Mouse (Mus musculus): ENCODE results near the gene Ccdc170. TPM values are rescaled to one million over a fixed set of nuclear protein-coding genes. Genes with fewer than 3 reads are reported as not detected.
"Not testable (repeated sequence)": the region's sequence is repeated elsewhere in the genome, so short reads cannot be mapped to it uniquely, and the experiment has no call there.

Ccdc170 gene
- polyA plus RNA-seq, 1 experiment from 2014 or later, result 0.05 TPM

DNA sequence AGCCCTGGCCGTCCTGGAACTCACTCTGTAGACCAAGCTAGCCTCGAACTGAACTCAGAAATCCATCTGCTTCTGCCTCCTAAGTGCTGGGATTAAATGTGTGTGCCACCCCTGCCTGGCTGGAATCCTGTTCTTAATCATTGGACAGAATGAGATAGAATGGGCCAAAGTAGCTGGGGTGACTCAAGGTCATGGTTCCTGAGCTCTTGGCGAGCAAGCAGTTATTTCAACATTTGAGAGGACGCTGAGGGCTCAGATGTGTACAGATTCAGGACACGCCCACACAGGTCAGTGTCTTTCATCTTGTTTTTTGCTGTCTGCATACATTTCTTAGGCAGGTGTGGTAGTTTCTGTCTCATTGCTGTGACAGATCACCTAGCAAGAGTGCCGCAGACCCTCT lies 104.4 kb downstream of the Ccdc170 start:
- no peak overlapping the region for H3K9ac ChIP-seq
- H3K27me3 ChIP-seq (replicated peaks), result no peaks in the 10 kb centered on the region
- WGBS, result 92% methylated on average over 6 of the region's 6 CpGs
- no peaks in the 10 kb centered on the region for H3K36me3 ChIP-seq
- no peaks in the 10 kb centered on the region for H3K4me1 ChIP-seq
- H3K4me2 ChIP-seq (replicated peaks), result no peak overlapping the region
- ATAC-seq (ENCODE audit: low FRiP score, low read depth), result no peak
- no peaks in the 10 kb centered on the region for H3K9me3 ChIP-seq
- H3K27ac ChIP-seq, result no peak overlapping the region
- no peak overlapping the region for H3K4me3 ChIP-seq

DNA sequence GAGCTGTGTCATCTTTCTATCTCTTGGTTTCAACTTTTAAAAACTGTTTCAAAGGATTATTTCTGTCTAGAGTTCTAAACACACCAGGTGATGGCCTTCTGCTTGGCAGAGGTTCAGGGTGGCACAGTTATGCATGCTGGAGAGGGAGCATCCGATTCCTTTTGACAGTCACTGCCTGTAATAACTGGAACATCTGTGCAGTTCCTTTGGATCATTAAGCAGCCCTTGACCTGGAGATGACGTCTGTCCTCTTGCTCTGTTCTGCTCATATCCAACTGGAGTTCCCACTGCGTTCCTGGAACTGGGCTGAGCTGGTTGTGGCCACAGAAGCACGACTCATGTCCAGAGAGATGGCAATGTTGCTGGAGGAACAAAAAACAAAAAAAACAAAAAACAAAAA lies 107.3 kb downstream of the Ccdc170 start:
- Histone ChIP-seq H3K9me3 (no peaks in the 10 kb centered on the region), H3K27ac (no peak overlapping the region), H3K27me3 (replicated peaks) (no peaks in the 10 kb centered on the region), H3K4me3 (no peak overlapping the region), H3K4me1 (no peaks in the 10 kb centered on the region), H3K9ac (no peak overlapping the region), H3K36me3 (no peaks in the 10 kb centered on the region), H3K4me2 (replicated peaks) (no peak overlapping the region)
- ATAC-seq (ENCODE audit: low FRiP score, low read depth), result no peak
- WGBS, result 69% methylated on average over 4 of the region's 4 CpGs

DNA sequence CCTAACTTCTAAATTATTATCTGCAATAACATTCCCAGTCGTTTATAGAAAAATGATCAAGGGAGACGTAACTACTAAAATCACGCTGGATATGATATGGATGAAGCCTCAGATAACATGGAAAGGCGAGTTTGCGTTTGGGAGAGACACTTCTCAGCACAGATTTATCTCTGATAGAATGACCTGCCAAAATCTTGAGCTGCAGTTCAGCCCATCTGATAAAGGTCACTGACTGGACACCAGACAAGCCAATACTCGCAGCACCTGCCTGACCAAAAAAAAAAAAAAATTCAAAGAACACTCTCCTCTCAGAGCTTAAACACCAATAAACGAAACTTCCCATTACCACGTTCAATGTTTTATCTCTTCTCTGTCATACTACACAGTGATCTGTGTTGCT lies 108.7 kb downstream of the Ccdc170 start:
- Histone ChIP-seq H3K36me3 (no peaks in the 10 kb centered on the region), H3K27ac (no peak overlapping the region), H3K4me1 (no peaks in the 10 kb centered on the region), H3K9me3 (no peaks in the 10 kb centered on the region), H3K4me3 (no peak overlapping the region), H3K4me2 (replicated peaks) (no peak overlapping the region), H3K27me3 (replicated peaks) (no peaks in the 10 kb centered on the region), H3K9ac (no peak overlapping the region)
- 84% methylated on average over 8 of the region's 8 CpGs for WGBS
- no peak for ATAC-seq (ENCODE audit: low FRiP score, low read depth)

DNA sequence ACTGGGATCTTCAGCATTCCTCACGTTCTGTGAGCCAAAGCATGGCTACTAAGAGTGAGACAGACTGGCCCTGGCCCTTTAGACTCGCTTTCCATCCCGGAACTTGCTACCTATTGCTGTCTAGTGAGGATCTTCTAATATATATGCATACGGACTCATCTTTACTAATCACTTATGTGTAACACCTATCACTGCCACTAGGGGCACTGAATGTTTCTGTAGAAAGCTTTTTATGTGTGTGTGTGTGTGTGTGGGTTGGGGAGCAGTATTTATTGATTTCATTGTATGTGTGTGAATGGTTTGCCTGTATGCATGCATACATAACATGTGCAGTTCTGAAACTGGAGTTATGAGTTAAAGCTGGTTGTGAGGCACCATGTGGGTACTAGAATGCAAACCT lies 111.5 kb downstream of the Ccdc170 start:
- ATAC-seq (ENCODE audit: low FRiP score, low read depth), result no peak
- 75% methylated on average over 4 of the region's 4 CpGs for WGBS

DNA sequence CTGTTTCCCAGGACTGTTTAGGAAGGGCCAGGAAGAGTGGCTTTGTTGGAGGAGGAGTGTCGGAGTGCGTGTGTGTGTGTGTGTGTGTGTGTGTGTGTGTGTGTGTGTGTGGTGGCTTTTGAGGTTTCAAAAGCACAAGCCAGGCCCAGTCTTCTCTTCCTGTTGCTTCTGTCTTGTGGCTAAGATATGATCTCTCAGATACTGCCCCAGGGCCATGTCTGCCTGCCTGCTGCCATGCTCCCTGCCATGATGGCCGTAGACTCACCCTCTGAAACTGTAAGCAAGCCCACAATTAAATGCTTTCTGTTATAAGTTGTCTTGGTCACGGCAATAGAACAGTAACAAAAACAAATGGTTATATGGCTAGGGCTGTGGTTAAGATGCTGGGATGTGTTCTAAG lies 114.9 kb downstream of the Ccdc170 start:
- no peak overlapping the region for H3K9ac ChIP-seq
- no peak for ATAC-seq (ENCODE audit: low FRiP score, low read depth)
- no peak overlapping the region for H3K27ac ChIP-seq
- H3K36me3 ChIP-seq, result no peaks in the 10 kb centered on the region
- no peaks in the 10 kb centered on the region for H3K4me1 ChIP-seq
- H3K4me3 ChIP-seq, result no peak overlapping the region
- H3K9me3 ChIP-seq, result no peaks in the 10 kb centered on the region
- 86% methylated on average over 4 of the region's 4 CpGs for WGBS
- H3K27me3 ChIP-seq (replicated peaks), result no peaks in the 10 kb centered on the region
- no peak overlapping the region for H3K4me2 ChIP-seq (replicated peaks)

More for the DNA sequence above, 111.5 kb downstream of the Ccdc170 start:
- no peaks in the 10 kb centered on the region for H3K4me1 ChIP-seq
- H3K36me3 ChIP-seq, result no peaks in the 10 kb centered on the region
- H3K27me3 ChIP-seq (replicated peaks), result no peaks in the 10 kb centered on the region
- no peak overlapping the region for H3K9ac ChIP-seq
- H3K9me3 ChIP-seq, result no peaks in the 10 kb centered on the region
- H3K4me2 ChIP-seq (replicated peaks), result no peak overlapping the region
- no peak overlapping the region for H3K4me3 ChIP-seq
- H3K27ac ChIP-seq, result no peak overlapping the region

DNA sequence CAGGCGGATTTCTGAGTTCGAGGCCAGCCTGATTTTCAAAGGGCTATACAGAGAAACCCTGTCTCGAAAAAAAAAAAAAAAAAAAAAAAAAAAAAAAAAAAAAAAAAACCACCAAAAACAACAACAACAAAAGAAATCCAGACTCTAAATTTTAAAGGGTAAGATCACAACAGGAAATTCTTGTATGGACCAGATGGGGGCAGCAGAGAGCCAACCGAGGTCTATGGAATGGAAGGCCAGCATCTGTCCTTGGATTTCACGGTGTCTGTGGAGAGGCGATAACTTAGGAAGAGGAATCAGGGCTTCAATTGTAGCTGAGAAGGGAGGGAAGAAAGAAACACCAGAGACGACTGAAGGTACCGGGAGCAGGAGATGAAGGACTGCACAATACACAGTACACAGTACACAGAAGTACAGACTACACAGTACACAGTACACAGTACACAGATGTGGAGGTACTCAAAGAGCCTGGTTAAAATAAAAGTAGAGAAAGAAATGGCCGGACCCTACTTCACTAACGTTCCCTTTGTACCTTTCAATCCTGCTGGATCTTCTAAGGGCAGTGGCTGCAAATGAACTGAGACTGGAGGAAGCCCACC lies 116.0 kb downstream of the Ccdc170 start:
- no peak overlapping the region for H3K4me2 ChIP-seq (replicated peaks)
- H3K4me3 ChIP-seq, result no peak overlapping the region
- no peaks in the 10 kb centered on the region for H3K27me3 ChIP-seq (replicated peaks)
- 70% methylated on average over 10 of the region's 10 CpGs for WGBS
- no peaks in the 10 kb centered on the region for H3K4me1 ChIP-seq
- no peaks in the 10 kb centered on the region for H3K9me3 ChIP-seq
- H3K9ac ChIP-seq, result no peak overlapping the region
- ATAC-seq (ENCODE audit: low FRiP score, low read depth), result peak; percentile 66; the same call in 1 of the 2 replicates
- no peaks in the 10 kb centered on the region for H3K36me3 ChIP-seq
- H3K27ac ChIP-seq, result no peak overlapping the region

DNA sequence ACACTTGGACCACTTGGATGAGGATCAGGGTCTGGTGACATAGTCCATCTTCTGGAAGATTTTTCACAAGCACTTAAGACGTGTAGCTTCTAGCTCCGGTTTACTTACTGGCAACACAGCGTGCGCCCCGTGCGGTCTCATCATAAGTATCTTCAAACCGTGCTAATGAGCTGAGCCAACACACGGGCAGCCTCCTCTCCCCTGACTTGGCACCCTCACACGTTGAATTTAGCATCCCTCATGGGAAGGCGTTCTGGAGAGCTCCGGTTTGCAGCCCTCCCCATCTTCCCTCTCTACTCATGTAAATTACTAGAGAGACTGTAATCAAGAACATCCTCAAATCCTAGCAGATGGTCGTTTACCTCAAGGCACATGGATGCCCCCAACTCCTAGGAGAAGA lies 116.6 kb downstream of the Ccdc170 start:
- H3K9ac ChIP-seq, result no peak overlapping the region
- H3K27ac ChIP-seq, result no peak overlapping the region
- no peaks in the 10 kb centered on the region for H3K36me3 ChIP-seq
- H3K4me2 ChIP-seq (replicated peaks), result no peak overlapping the region
- no peaks in the 10 kb centered on the region for H3K27me3 ChIP-seq (replicated peaks)
- no peaks in the 10 kb centered on the region for H3K4me1 ChIP-seq
- H3K9me3 ChIP-seq, result no peaks in the 10 kb centered on the region
- H3K4me3 ChIP-seq, result no peak overlapping the region
- ATAC-seq (ENCODE audit: low FRiP score, low read depth), result no peak
- WGBS, result 85% methylated on average over 12 of the region's 12 CpGs

DNA sequence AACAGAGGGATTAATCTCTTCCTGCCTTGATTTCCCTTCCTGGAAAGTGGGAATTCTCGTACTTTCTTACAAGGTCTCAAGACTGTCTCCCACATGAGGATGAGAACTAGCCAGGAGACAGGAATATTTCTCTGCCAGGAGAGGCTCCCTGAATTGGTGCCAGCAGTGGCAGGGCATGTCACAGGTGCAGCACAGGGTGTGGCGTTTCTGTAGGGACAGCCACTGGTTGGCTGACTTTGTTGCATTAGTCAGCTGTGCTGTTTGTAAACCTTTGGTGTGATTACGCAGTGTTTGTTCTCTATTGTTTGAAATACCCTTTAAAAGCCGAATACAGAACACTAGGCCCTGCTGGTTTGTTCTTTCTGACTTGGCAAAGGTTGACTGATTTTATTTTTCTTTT lies 117.3 kb downstream of the Ccdc170 start:
- WGBS, result 83% methylated on average over 4 of the region's 4 CpGs
- Histone ChIP-seq H3K9me3 (no peaks in the 10 kb centered on the region), H3K27me3 (replicated peaks) (no peaks in the 10 kb centered on the region), H3K9ac (no peak overlapping the region), H3K36me3 (no peaks in the 10 kb centered on the region), H3K4me2 (replicated peaks) (no peak overlapping the region), H3K4me1 (no peaks in the 10 kb centered on the region), H3K27ac (no peak overlapping the region), H3K4me3 (no peak overlapping the region)
- ATAC-seq (ENCODE audit: low FRiP score, low read depth), result no peak

DNA sequence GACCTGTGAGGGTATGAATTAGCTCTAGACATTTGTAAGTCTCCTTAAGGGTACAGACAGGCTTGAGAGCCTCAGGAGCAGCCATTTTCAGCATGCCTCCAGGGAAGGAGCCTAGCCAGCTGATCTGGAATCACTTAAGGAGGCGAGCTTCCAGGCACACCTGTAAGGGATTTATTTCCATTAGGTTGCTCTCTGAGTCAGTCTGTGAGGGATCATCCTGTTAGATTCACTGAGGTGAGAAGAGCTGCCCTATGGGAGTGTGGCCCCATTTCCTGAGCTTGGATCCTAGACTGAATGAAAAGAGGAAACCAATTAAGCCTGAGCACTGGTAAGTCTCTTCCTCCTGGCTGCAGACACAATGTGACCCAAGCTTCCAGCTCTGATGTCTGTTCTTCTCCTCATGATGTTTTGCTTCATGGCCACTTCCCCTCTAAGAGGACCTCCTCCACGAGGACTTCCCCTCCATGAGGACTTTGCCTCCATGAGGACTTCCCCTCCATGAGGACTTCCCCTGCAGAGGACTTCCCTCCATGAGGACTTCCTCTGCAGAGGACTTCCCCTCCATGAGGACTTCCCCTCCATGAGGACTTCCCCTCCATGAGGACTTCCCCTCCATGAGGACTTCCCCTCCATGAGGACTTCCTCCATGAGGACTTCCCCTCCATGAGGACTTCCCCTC lies 118.6 kb downstream of the Ccdc170 start:
- Histone ChIP-seq H3K9ac (no peak overlapping the region), H3K4me1 (no peaks in the 10 kb centered on the region), H3K36me3 (no peaks in the 10 kb centered on the region), H3K4me2 (replicated peaks) (no peak overlapping the region), H3K9me3 (no peaks in the 10 kb centered on the region), H3K27me3 (replicated peaks) (no peaks in the 10 kb centered on the region), H3K27ac (no peak overlapping the region), H3K4me3 (no peak overlapping the region)
- WGBS, result 64% methylated on average over 2 of the region's 2 CpGs
- ATAC-seq (ENCODE audit: low FRiP score, low read depth), result no peak

DNA sequence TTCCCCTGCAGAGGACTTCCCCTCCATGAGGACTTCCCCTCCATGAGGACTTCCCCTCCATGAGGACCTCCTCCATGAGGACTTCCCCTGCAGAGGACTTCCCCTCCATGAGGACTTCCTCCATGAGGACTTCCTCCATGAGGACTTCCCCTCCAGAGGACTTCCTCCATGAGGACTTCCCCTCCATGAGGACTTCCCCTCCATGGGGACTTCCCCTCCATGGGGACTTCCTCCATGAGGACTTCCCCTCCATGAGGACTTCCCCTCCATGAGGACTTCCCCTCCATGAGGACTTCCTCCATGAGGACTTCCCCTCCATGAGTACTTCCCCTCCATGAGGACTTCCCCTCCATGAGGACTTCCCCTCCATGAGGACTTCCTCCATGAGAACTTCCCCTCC lies 119.3 kb downstream of the Ccdc170 start:
- not testable (repeated sequence) for H3K4me1 ChIP-seq, H3K27ac ChIP-seq

DNA sequence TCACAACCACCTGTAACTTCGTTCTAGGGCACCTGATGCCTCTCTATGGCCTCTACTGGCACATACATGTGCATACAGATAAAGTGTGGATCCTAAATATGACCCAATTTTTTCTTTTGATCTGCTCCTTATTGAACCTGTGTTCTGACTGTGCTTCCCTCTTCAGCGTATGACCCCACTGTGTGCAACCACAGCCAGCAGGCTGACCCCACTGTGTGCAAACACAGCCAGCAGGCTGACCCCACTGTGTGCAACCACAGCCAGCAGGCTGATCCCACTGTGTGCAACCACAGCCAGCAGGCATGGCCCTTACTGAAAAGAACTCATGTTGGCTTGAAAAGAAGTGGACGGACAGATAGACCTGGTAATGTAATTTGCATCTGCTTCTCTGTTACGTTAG lies 120.2 kb downstream of the Ccdc170 start:
- no peaks in the 10 kb centered on the region for H3K27me3 ChIP-seq (replicated peaks)
- no peak overlapping the region for H3K4me3 ChIP-seq
- H3K4me1 ChIP-seq, result no peaks in the 10 kb centered on the region
- no peak overlapping the region for H3K9ac ChIP-seq
- WGBS, result 79% methylated on average over 4 of the region's 4 CpGs
- no peak overlapping the region for H3K27ac ChIP-seq
- no peak overlapping the region for H3K4me2 ChIP-seq (replicated peaks)
- no peaks in the 10 kb centered on the region for H3K36me3 ChIP-seq
- H3K9me3 ChIP-seq, result no peaks in the 10 kb centered on the region
- no peak for ATAC-seq (ENCODE audit: low FRiP score, low read depth)

More for the DNA sequence above, 119.3 kb downstream of the Ccdc170 start:
- ATAC-seq (ENCODE audit: low FRiP score, low read depth); H3K36me3 ChIP-seq; H3K4me2 ChIP-seq (replicated peaks); H3K9ac ChIP-seq; H3K27me3 ChIP-seq (replicated peaks); H3K9me3 ChIP-seq; H3K4me3 ChIP-seq: not testable (repeated sequence)

DNA sequence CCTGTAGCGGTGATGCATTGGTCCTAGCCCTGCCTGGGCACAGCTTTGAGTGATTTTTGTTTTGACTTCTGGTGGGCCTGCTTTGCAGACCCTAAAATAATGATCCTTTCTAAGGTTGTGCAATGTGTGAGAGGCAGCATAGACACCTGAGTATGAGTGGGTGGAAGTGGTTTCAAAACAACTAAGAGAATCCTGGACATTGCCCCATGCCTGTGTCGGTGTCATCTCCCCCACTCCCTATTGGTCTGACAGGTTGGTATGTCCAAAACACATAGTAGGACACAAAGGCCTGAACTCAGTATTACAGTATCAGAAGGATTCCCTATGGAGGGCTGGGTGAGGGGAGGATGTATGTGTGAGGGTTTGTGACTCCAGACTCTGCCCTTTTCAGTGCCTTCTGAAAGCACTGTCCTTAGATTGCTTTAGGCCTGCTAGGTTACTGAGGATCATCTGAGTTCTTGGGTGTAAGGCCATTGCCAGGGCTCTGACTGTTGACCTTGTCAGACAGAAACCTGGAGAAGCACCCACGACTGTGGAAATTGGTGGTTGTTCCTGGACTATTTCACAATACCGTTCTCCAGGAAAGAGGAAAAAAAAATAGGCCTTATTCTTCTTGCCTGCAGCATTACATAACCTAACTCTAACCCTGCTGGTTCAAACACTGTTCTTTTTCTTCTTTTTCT lies 122.4 kb downstream of the Ccdc170 start:
- 88% methylated on average over 4 of the region's 4 CpGs for WGBS
- H3K4me3 ChIP-seq, result no peak overlapping the region
- no peaks in the 10 kb centered on the region for H3K36me3 ChIP-seq

DNA sequence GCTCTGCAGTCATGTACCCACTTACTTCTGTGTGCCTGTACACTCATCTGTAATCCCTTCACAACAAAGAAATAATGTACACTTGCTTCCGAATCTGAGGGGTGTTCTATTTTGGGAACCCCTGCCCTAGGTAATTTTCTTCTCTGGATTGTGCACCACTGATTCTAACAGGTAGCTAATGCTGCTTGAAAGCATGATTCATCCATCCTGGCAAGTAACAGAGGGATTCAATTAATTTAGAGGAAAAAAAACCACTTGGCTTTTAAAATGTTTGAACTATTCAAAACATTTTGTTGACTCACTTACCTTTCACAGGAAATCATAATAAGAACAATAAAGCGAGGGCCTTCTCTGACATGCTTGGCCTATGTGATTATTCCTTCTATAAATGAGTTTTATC lies 127.9 kb downstream of the Ccdc170 start:
- H3K27me3 ChIP-seq (replicated peaks), result no peaks in the 10 kb centered on the region
- no peak overlapping the region for H3K27ac ChIP-seq
- H3K36me3 ChIP-seq, result no peaks in the 10 kb centered on the region
- H3K4me3 ChIP-seq, result no peak overlapping the region
- H3K9me3 ChIP-seq, result no peaks in the 10 kb centered on the region
- no peak overlapping the region for H3K9ac ChIP-seq
- no peak for ATAC-seq (ENCODE audit: low FRiP score, low read depth)
- H3K4me1 ChIP-seq, result no peaks in the 10 kb centered on the region
- no peak overlapping the region for H3K4me2 ChIP-seq (replicated peaks)
- WGBS, result 85% methylated on average over 2 of the region's 2 CpGs

More for the DNA sequence above, 122.4 kb downstream of the Ccdc170 start:
- Histone ChIP-seq H3K4me2 (replicated peaks) (no peak overlapping the region), H3K4me1 (no peaks in the 10 kb centered on the region), H3K9ac (no peak overlapping the region), H3K9me3 (no peaks in the 10 kb centered on the region), H3K27me3 (replicated peaks) (no peaks in the 10 kb centered on the region), H3K27ac (no peak overlapping the region)
- ATAC-seq (ENCODE audit: low FRiP score, low read depth), result no peak

Data from neural tube, embryonic 12.5 days (tissue).